In genomic region chr11:43348571-43348970, GRCm38 (mm10) we compare ENCODE assay signal across 9 mouse cellular contexts.
A peak's percentile ranks its signal among the peaks of the same experiment; 100 is the strongest.
DNase-seq lines count a peak whose midpoint lies in the region; ATAC-seq and TF ChIP-seq lines count a peak whose summit lies in the region.
"Had no signal": no experiment of that assay in that cellular context is flagged by ENCODE, and none has a peak within 500 bp of the region (broad histone marks: within the 10 kb centered on the region; RNA-seq: fewer than 3 reads in every experiment).

No protein-coding gene starts in this region.

- TF ChIP-seq POLR2A in cerebellum, adult 2 months (IDR thresholded peaks at IDR 0.05; ENCODE audit: borderline replicate concordance, insufficient read depth, low read length) = no peak

- no peaks in the 10 kb centered on the region for H3K36me3 ChIP-seq in hindbrain, embryonic 16.5 days (ENCODE audit: control insufficient read depth, insufficient read depth, low read length)
- no peaks in the 10 kb centered on the region for H3K36me3 ChIP-seq in midbrain, embryonic 10.5 days

- H3K4me2 ChIP-seq in hindbrain, embryonic 16.5 days (ENCODE audit: low read length) = no peak overlapping the region

- 0 out of 2 replicates have a peak, but pooled peaks cover 3% of the 10 kb centered on the region for H3K4me1 ChIP-seq in cerebellum, adult 2 months (ENCODE audit: control insufficient read depth, insufficient read depth, low read length)
- H3K4me1 ChIP-seq in hindbrain, embryonic 16.5 days (ENCODE audit: control insufficient read depth, insufficient read depth, low read depth, low read length) = peaks cover 12% of the 10 kb centered on the region
- peaks cover 47% of the 10 kb centered on the region for H3K4me1 ChIP-seq in midbrain, embryonic 10.5 days

- H3K4me3 ChIP-seq in cerebellum, adult 2 months (replicated peaks; ENCODE audit: insufficient read depth, low read depth, low read length) = no peak overlapping the region
- H3K4me3 ChIP-seq in hindbrain, embryonic 16.5 days (ENCODE audit: low read length) = no peak overlapping the region
- H3K4me3 ChIP-seq in midbrain, embryonic 10.5 days = no peak overlapping the region

- peak; percentile 89 for TF ChIP-seq CTCF in cerebellum, adult 2 months (IDR thresholded peaks at IDR 0.05; ENCODE audit: borderline replicate concordance, insufficient read depth, low read depth, low read length)

- ATAC-seq in hindbrain, embryonic 16.5 days = peak; percentile 71

- peak; percentile 74 for DNase-seq in R1 (ENCODE audit: low read depth, low spot score)
- DNase-seq in cerebellum, adult 2 months = peak; percentile 84 to 94
- DNase-seq in frontal cortex, adult 2 months (ENCODE audit: extremely low spot score in 1 of 2, low spot score in 1 of 2) = peak; percentile 77 to 98
- peak; percentile 81 for DNase-seq in left cerebral cortex, adult 11 months (ENCODE audit: low spot score)
- peak; percentile 84 for DNase-seq in midbrain, embryonic 10.5 days (ENCODE audit: low spot score)
- peak; percentile 84 to 86 for DNase-seq in right cerebral cortex, postnatal 36 days (ENCODE audit: low spot score in 2 of 2)
- DNase-seq in urinary bladder, postnatal 36 days (ENCODE audit: low spot score in 2 of 2) = peak; percentile 78 to 81

- no peak overlapping the region for H3K9ac ChIP-seq in hindbrain, embryonic 16.5 days (ENCODE audit: low read depth, low read length)

- H3K9me3 ChIP-seq in hindbrain, embryonic 16.5 days (ENCODE audit: control insufficient read depth, low read length) = no peaks in the 10 kb centered on the region
- H3K9me3 ChIP-seq in midbrain, embryonic 10.5 days (replicated peaks) = no peaks in the 10 kb centered on the region

- WGBS in cerebellum, adult 2 months = 4% methylated on average over 4 of the region's 4 CpGs
- WGBS in hindbrain, embryonic 16.5 days = 13% methylated on average over 4 of the region's 4 CpGs
- WGBS in midbrain, embryonic 10.5 days = 18% methylated on average over 4 of the region's 4 CpGs

- no peak overlapping the region for H3K27ac ChIP-seq in cerebellum, adult 2 months (ENCODE audit: insufficient read depth, low read length)
- no peak overlapping the region for H3K27ac ChIP-seq in hindbrain, embryonic 16.5 days (ENCODE audit: low read depth, low read length)
- H3K27ac ChIP-seq in midbrain, embryonic 10.5 days (replicated peaks) = no peak overlapping the region
- H3K27ac ChIP-seq: macrophage had no signal

- H3K27me3 ChIP-seq in cerebellum, adult 2 months (ENCODE audit: control insufficient read depth, insufficient read depth, low read length) = no peaks in the 10 kb centered on the region
- 0 out of 2 replicates have a peak, but pooled peaks cover 3% of the 10 kb centered on the region for H3K27me3 ChIP-seq in hindbrain, embryonic 16.5 days (replicated peaks; ENCODE audit: control insufficient read depth, insufficient read depth, low read length)
- H3K27me3 ChIP-seq in midbrain, embryonic 10.5 days (ENCODE audit: low read depth, poor library complexity, severe bottlenecking) = no peaks in the 10 kb centered on the region
